Mouse (Mus musculus): Measurements from ENCODE around the gene Timm8a2. TPM values are rescaled to one million over a fixed set of nuclear protein-coding genes. Genes with fewer than 3 reads are reported as not detected.

Timm8a2 gene
- polyA plus RNA-seq, 1 experiment from 2014 or later: not detected

- Histone ChIP-seq H3K27ac (no peak overlapping the region), H3K36me3 (replicated peaks; ENCODE audit: control insufficient read depth, insufficient read depth) (peaks cover 27% of the 10 kb centered on the region), H3K4me3 (replicated peaks; ENCODE audit: low read length) (no peak overlapping the region), H3K9me3 (ENCODE audit: control insufficient read depth, low read length) (no peaks in the 10 kb centered on the region), H3K4me1 (replicated peaks; ENCODE audit: control insufficient read depth, insufficient read depth, low read length) (no peaks in the 10 kb centered on the region), H3K4me2 (replicated peaks) (no peak overlapping the region), H3K27me3 (ENCODE audit: control insufficient read depth, insufficient read depth, low read length) (no peaks in the 10 kb centered on the region), H3K9ac (no peak overlapping the region)
- 93% methylated on average over 6 of the region's 6 CpGs for WGBS
- DNase-seq (ENCODE audit: low spot score): no peak
- no peak for ATAC-seq (ENCODE audit: low FRiP score)
These were observed 13.9 kb upstream of the Timm8a2 start for GRCm38 (mm10) chr14:122020567-122020966.

GRCm38 (mm10) chr14:122023054-122023453 lies 11.4 kb upstream of the Timm8a2 start:
- Histone ChIP-seq H3K36me3 (replicated peaks; ENCODE audit: control insufficient read depth, insufficient read depth) (peaks cover 27% of the 10 kb centered on the region), H3K4me1 (replicated peaks; ENCODE audit: control insufficient read depth, insufficient read depth, low read length) (no peaks in the 10 kb centered on the region), H3K27me3 (ENCODE audit: control insufficient read depth, insufficient read depth, low read length) (no peaks in the 10 kb centered on the region), H3K4me3 (replicated peaks; ENCODE audit: low read length) (no peak overlapping the region), H3K9me3 (ENCODE audit: control insufficient read depth, low read length) (no peaks in the 10 kb centered on the region), H3K4me2 (replicated peaks) (no peak overlapping the region), H3K9ac (no peak overlapping the region), H3K27ac (no peak overlapping the region)
- WGBS: 97% methylated on average over 1 of the region's 1 CpGs
- no peak for ATAC-seq (ENCODE audit: low FRiP score)
- no peak for DNase-seq (ENCODE audit: low spot score)

GRCm38 (mm10) chr14:122023928-122024327 lies 10.5 kb upstream of the Timm8a2 start:
- no peak for ATAC-seq (ENCODE audit: low FRiP score)
- Histone ChIP-seq H3K9me3 (ENCODE audit: control insufficient read depth, low read length) (no peaks in the 10 kb centered on the region), H3K4me1 (replicated peaks; ENCODE audit: control insufficient read depth, insufficient read depth, low read length) (no peaks in the 10 kb centered on the region), H3K27me3 (ENCODE audit: control insufficient read depth, insufficient read depth, low read length) (no peaks in the 10 kb centered on the region), H3K4me2 (replicated peaks) (no peak overlapping the region), H3K9ac (no peak overlapping the region), H3K36me3 (replicated peaks; ENCODE audit: control insufficient read depth, insufficient read depth) (peaks cover 20% of the 10 kb centered on the region), H3K27ac (no peak overlapping the region), H3K4me3 (replicated peaks; ENCODE audit: low read length) (no peak overlapping the region)
- DNase-seq (ENCODE audit: low spot score): no peak

- Histone ChIP-seq H3K27me3 (ENCODE audit: control insufficient read depth, insufficient read depth, low read length) (no peaks in the 10 kb centered on the region), H3K27ac (no peak overlapping the region), H3K9me3 (ENCODE audit: control insufficient read depth, low read length) (no peaks in the 10 kb centered on the region), H3K36me3 (replicated peaks; ENCODE audit: control insufficient read depth, insufficient read depth) (no peaks in the 10 kb centered on the region), H3K9ac (no peak overlapping the region), H3K4me1 (replicated peaks; ENCODE audit: control insufficient read depth, insufficient read depth, low read length) (no peaks in the 10 kb centered on the region), H3K4me3 (replicated peaks; ENCODE audit: low read length) (no peak overlapping the region), H3K4me2 (replicated peaks) (no peak overlapping the region)
- DNase-seq (ENCODE audit: low spot score): no peak
- WGBS: 96% methylated on average over 11 of the region's 11 CpGs
- ATAC-seq (ENCODE audit: low FRiP score): no peak
These were observed 5.3 kb upstream of the Timm8a2 start for GRCm38 (mm10) chr14:122028926-122029745.

GRCm38 (mm10) chr14:122029851-122030250 lies 4.6 kb upstream of the Timm8a2 start:
- Histone ChIP-seq H3K27ac (no peak overlapping the region), H3K27me3 (ENCODE audit: control insufficient read depth, insufficient read depth, low read length) (no peaks in the 10 kb centered on the region), H3K4me3 (replicated peaks; ENCODE audit: low read length) (no peak overlapping the region), H3K36me3 (replicated peaks; ENCODE audit: control insufficient read depth, insufficient read depth) (no peaks in the 10 kb centered on the region), H3K4me2 (replicated peaks) (no peak overlapping the region), H3K9me3 (ENCODE audit: control insufficient read depth, low read length) (no peaks in the 10 kb centered on the region), H3K4me1 (replicated peaks; ENCODE audit: control insufficient read depth, insufficient read depth, low read length) (no peaks in the 10 kb centered on the region), H3K9ac (no peak overlapping the region)
- ATAC-seq (ENCODE audit: low FRiP score) (no peak), DNase-seq (ENCODE audit: low spot score) (no peak)
- 95% methylated on average over 4 of the region's 4 CpGs for WGBS

- Histone ChIP-seq H3K36me3 (replicated peaks; ENCODE audit: control insufficient read depth, insufficient read depth) (no peaks in the 10 kb centered on the region), H3K9me3 (ENCODE audit: control insufficient read depth, low read length) (no peaks in the 10 kb centered on the region), H3K4me1 (replicated peaks; ENCODE audit: control insufficient read depth, insufficient read depth, low read length) (no peaks in the 10 kb centered on the region), H3K4me3 (replicated peaks; ENCODE audit: low read length) (no peak overlapping the region), H3K9ac (no peak overlapping the region), H3K27ac (no peak overlapping the region), H3K27me3 (ENCODE audit: control insufficient read depth, insufficient read depth, low read length) (no peaks in the 10 kb centered on the region), H3K4me2 (replicated peaks) (no peak overlapping the region)
- DNase-seq (ENCODE audit: low spot score) (no peak), ATAC-seq (ENCODE audit: low FRiP score) (no peak)
- 87% methylated on average over 2 of the region's 2 CpGs for WGBS
These were observed 2.4 kb upstream of the Timm8a2 start for GRCm38 (mm10) chr14:122032045-122032444.

GRCm38 (mm10) chr14:122035181-122035580 lies 707 bp downstream of the Timm8a2 start:
- no peak overlapping the region for H3K4me2 ChIP-seq (replicated peaks)
- no peak overlapping the region for H3K27ac ChIP-seq
- WGBS: 96% methylated on average over 1 of the region's 1 CpGs
- ATAC-seq (ENCODE audit: low FRiP score): no peak
- no peaks in the 10 kb centered on the region for H3K9me3 ChIP-seq (ENCODE audit: control insufficient read depth, low read length)
- no peaks in the 10 kb centered on the region for H3K4me1 ChIP-seq (replicated peaks; ENCODE audit: control insufficient read depth, insufficient read depth, low read length)
- no peaks in the 10 kb centered on the region for H3K36me3 ChIP-seq (replicated peaks; ENCODE audit: control insufficient read depth, insufficient read depth)
- H3K27me3 ChIP-seq (ENCODE audit: control insufficient read depth, insufficient read depth, low read length): no peaks in the 10 kb centered on the region
- H3K9ac ChIP-seq: no peak overlapping the region
- H3K4me3 ChIP-seq (replicated peaks; ENCODE audit: low read length): no peak overlapping the region
- no peak for DNase-seq (ENCODE audit: low spot score)

GRCm38 (mm10) chr14:122035860-122036259 lies 1.4 kb downstream of the Timm8a2 start:
- Histone ChIP-seq H3K27me3 (ENCODE audit: control insufficient read depth, insufficient read depth, low read length) (no peaks in the 10 kb centered on the region), H3K27ac (no peak overlapping the region), H3K4me2 (replicated peaks) (no peak overlapping the region), H3K36me3 (replicated peaks; ENCODE audit: control insufficient read depth, insufficient read depth) (no peaks in the 10 kb centered on the region), H3K9ac (no peak overlapping the region), H3K4me1 (replicated peaks; ENCODE audit: control insufficient read depth, insufficient read depth, low read length) (no peaks in the 10 kb centered on the region), H3K4me3 (replicated peaks; ENCODE audit: low read length) (no peak overlapping the region), H3K9me3 (ENCODE audit: control insufficient read depth, low read length) (no peaks in the 10 kb centered on the region)
- ATAC-seq (ENCODE audit: low FRiP score) (no peak), DNase-seq (ENCODE audit: low spot score) (no peak)
- 95% methylated on average over 2 of the region's 2 CpGs for WGBS

GRCm38 (mm10) chr14:122038874-122039647 lies 4.6 kb downstream of the Timm8a2 start:
- WGBS: 90% methylated on average over 13 of the region's 13 CpGs
- Histone ChIP-seq H3K9ac (no peak overlapping the region), H3K27ac (no peak overlapping the region), H3K4me2 (replicated peaks) (no peak overlapping the region), H3K4me3 (replicated peaks; ENCODE audit: low read length) (no peak overlapping the region), H3K4me1 (replicated peaks; ENCODE audit: control insufficient read depth, insufficient read depth, low read length) (no peaks in the 10 kb centered on the region), H3K27me3 (ENCODE audit: control insufficient read depth, insufficient read depth, low read length) (no peaks in the 10 kb centered on the region), H3K36me3 (replicated peaks; ENCODE audit: control insufficient read depth, insufficient read depth) (no peaks in the 10 kb centered on the region), H3K9me3 (ENCODE audit: control insufficient read depth, low read length) (no peaks in the 10 kb centered on the region)
- no peak for DNase-seq (ENCODE audit: low spot score)
- no peak for ATAC-seq (ENCODE audit: low FRiP score)

All from hindbrain, embryonic 14.5 days (tissue).